Mouse (Mus musculus) kidney, embryonic 15.5 days (tissue): ENCODE data around the gene Kdm6b. TPM values are rescaled to one million over a fixed set of nuclear protein-coding genes. Genes with fewer than 3 reads are reported as not detected.
A peak's percentile ranks its signal among the peaks of the same experiment; 100 is the strongest.

ENCODE experiments used
- ATAC-seq: fragments of 200-750 bp; cut with Nextera tagmentation; replicated peaks from 2 replicates; pipeline ENCODE4 v1.8.0; 2017; ENCODE audit warnings: moderate TSS enrichment; ENCODE audit not compliant: low FRiP score
- H3K27ac ChIP-seq: fragments of 300-500 bp; sonication (generic); 2 replicates; pipeline ENCODE4 v1.5.1; 2015; ENCODE audit warnings: mild to moderate bottlenecking, inconsistent platforms
- H3K27me3 ChIP-seq: fragments of 300-500 bp; sonication (generic); 2 replicates; pipeline ENCODE4 v1.6.1; 2015; ENCODE audit warnings: inconsistent platforms
- H3K36me3 ChIP-seq: fragments of 300-500 bp; sonication (generic); 2 replicates; pipeline ENCODE4 v1.6.1; 2015; ENCODE audit warnings: inconsistent platforms
- H3K4me1 ChIP-seq: fragments of 300-500 bp; sonication (generic); 2 replicates; pipeline ENCODE4 v1.6.1; 2015; ENCODE audit warnings: inconsistent platforms
- H3K4me2 ChIP-seq: fragments of 300-500 bp; sonication (generic); 2 replicates; pipeline ENCODE4 v1.6.1; 2015; ENCODE audit warnings: moderate library complexity, mild to moderate bottlenecking, inconsistent platforms
- H3K4me3 ChIP-seq: fragments of 300-500 bp; sonication (generic); replicated peaks from 2 replicates; pipeline ENCODE4 v1.5.1; 2015; ENCODE audit warnings: mild to moderate bottlenecking, inconsistent platforms
- H3K9ac ChIP-seq: fragments of 300-500 bp; sonication (generic); 2 replicates; pipeline ENCODE4 v1.6.1; 2015; ENCODE audit warnings: mild to moderate bottlenecking, inconsistent platforms
- H3K9me3 ChIP-seq: fragments of 300-500 bp; sonication (generic); replicated peaks from 2 replicates; pipeline ENCODE4 v1.6.1; 2016; ENCODE audit warnings: inconsistent platforms
- WGBS: fragments of 180-500 bp; shearing (Covaris S2); methylation state at CpG from one replicate; pipeline ENCODE4 v1.1.7; 2015; ENCODE audit warnings: mixed read lengths; 5-methylcytosine and 5-hydroxymethylcytosine counted together
- polyA plus RNA-seq: library from polyadenylated mRNA; unstranded; fragments of >200 nt; fragmentation: Nextera tagmentation; extraction: Ambion mirVana; gene quantifications from 2 replicates; pipeline ENCODE4 v1.2.1, GENCODE M21; 2015

The Kdm6b gene
- polyA plus RNA-seq, 1 experiment from 2014 or later: 32.6 TPM

- Histone ChIP-seq H3K9ac (no peak overlapping the region), H3K4me3 (no peak overlapping the region), H3K27me3 (no peaks in the 10 kb centered on the region), H3K4me1 (peaks cover 22% of the 10 kb centered on the region), H3K36me3 (no peaks in the 10 kb centered on the region), H3K4me2 (no peak overlapping the region), H3K9me3 (no peaks in the 10 kb centered on the region), H3K27ac (no peak overlapping the region)
- ATAC-seq: no peak
- 86% methylated on average over 15 of the region's 15 CpGs for WGBS
Measured at GRCm38 (mm10) chr11:69430631-69431030, 17.2 kb upstream of the Kdm6b start.

- no peak overlapping the region for H3K4me2 ChIP-seq
- ATAC-seq: no peak
- no peaks in the 10 kb centered on the region for H3K27me3 ChIP-seq
- H3K9me3 ChIP-seq: no peaks in the 10 kb centered on the region
- H3K36me3 ChIP-seq: no peaks in the 10 kb centered on the region
- WGBS: 29% methylated on average over 2 of the region's 2 CpGs
- H3K4me1 ChIP-seq: peaks cover 22% of the 10 kb centered on the region
- H3K9ac ChIP-seq: no peak overlapping the region
- H3K27ac ChIP-seq: 0 out of 2 replicates have a peak overlapping the region, but pooled peaks have one; percentile 27
- no peak overlapping the region for H3K4me3 ChIP-seq
Measured at GRCm38 (mm10) chr11:69429313-69429712, 15.8 kb upstream of the Kdm6b start.

- Histone ChIP-seq H3K4me1 (peaks cover 22% of the 10 kb centered on the region), H3K9ac (no peak overlapping the region), H3K27me3 (no peaks in the 10 kb centered on the region; the same call in 1 of the 2 replicates), H3K4me3 (no peak overlapping the region), H3K9me3 (no peaks in the 10 kb centered on the region), H3K4me2 (no peak overlapping the region), H3K27ac (0 out of 2 replicates have a peak overlapping the region, but pooled peaks have one; percentile 27), H3K36me3 (no peaks in the 10 kb centered on the region)
- whole genome bisulfite sequencing: 18% methylated on average over 4 of the region's 4 CpGs
- no peak for ATAC-seq
Measured at GRCm38 (mm10) chr11:69428751-69429150, 15.3 kb upstream of the Kdm6b start.

GRCm38 (mm10) chr11:69426246-69426645 is 12.8 kb upstream of the Kdm6b start:
- ATAC-seq: no peak
- H3K4me3 ChIP-seq: no peak overlapping the region
- peaks cover 22% of the 10 kb centered on the region for H3K27me3 ChIP-seq
- no peaks in the 10 kb centered on the region for H3K9me3 ChIP-seq
- H3K4me2 ChIP-seq: no peak overlapping the region
- WGBS: 87% methylated on average over 2 of the region's 2 CpGs
- no peaks in the 10 kb centered on the region for H3K36me3 ChIP-seq
- H3K27ac ChIP-seq: no peak overlapping the region
- H3K9ac ChIP-seq: no peak overlapping the region
- H3K4me1 ChIP-seq: peaks cover 19% of the 10 kb centered on the region

- no peak overlapping the region for H3K4me2 ChIP-seq
- H3K4me1 ChIP-seq: peaks cover 35% of the 10 kb centered on the region
- ATAC-seq: no peak
- H3K27me3 ChIP-seq: peaks cover 31% of the 10 kb centered on the region
- 69% methylated on average over 6 of the region's 6 CpGs for WGBS
- H3K4me3 ChIP-seq: no peak overlapping the region
- H3K9ac ChIP-seq: no peak overlapping the region
- no peak overlapping the region for H3K27ac ChIP-seq
- H3K9me3 ChIP-seq: no peaks in the 10 kb centered on the region
- no peaks in the 10 kb centered on the region for H3K36me3 ChIP-seq
Measured at GRCm38 (mm10) chr11:69423885-69424284, 10.4 kb upstream of the Kdm6b start.

- no peaks in the 10 kb centered on the region for H3K9me3 ChIP-seq
- H3K27ac ChIP-seq: no peak overlapping the region
- H3K36me3 ChIP-seq: no peaks in the 10 kb centered on the region
- H3K4me3 ChIP-seq: no peak overlapping the region
- peaks cover 37% of the 10 kb centered on the region for H3K4me1 ChIP-seq
- H3K9ac ChIP-seq: no peak overlapping the region
- ATAC-seq: no peak
- peaks cover 31% of the 10 kb centered on the region for H3K27me3 ChIP-seq
- H3K4me2 ChIP-seq: no peak overlapping the region
- 85% methylated on average over 10 of the region's 10 CpGs for WGBS
Measured at GRCm38 (mm10) chr11:69422842-69423241, 9.4 kb upstream of the Kdm6b start.

GRCm38 (mm10) chr11:69421131-69421977 is 7.9 kb upstream of the Kdm6b start:
- Histone ChIP-seq H3K36me3 (no peaks in the 10 kb centered on the region), H3K4me3 (peak overlapping the region; percentile 77), H3K9me3 (no peaks in the 10 kb centered on the region), H3K27me3 (peaks cover 31% of the 10 kb centered on the region), H3K4me2 (peak overlapping the region; percentile 95), H3K4me1 (peaks cover 51% of the 10 kb centered on the region), H3K27ac (no peak overlapping the region), H3K9ac (no peak overlapping the region; the same call in 1 of the 2 replicates)
- ATAC-seq: no peak
- 11% methylated on average over 25 of the region's 25 CpGs for WGBS

GRCm38 (mm10) chr11:69420554-69421000 is 7.1 kb upstream of the Kdm6b start:
- H3K9ac ChIP-seq: peak overlapping the region; percentile 26; the same call in 1 of the 2 replicates
- no peak for ATAC-seq
- peaks cover 51% of the 10 kb centered on the region for H3K4me1 ChIP-seq
- H3K36me3 ChIP-seq: no peaks in the 10 kb centered on the region
- H3K9me3 ChIP-seq: no peaks in the 10 kb centered on the region
- peaks cover 31% of the 10 kb centered on the region for H3K27me3 ChIP-seq
- H3K4me3 ChIP-seq: peak overlapping the region; percentile 77
- H3K4me2 ChIP-seq: peak overlapping the region; percentile 95
- H3K27ac ChIP-seq: no peak overlapping the region
- 10% methylated on average over 10 of the region's 10 CpGs for WGBS

- Histone ChIP-seq H3K9me3 (no peaks in the 10 kb centered on the region), H3K27ac (peak overlapping the region; percentile 97), H3K9ac (peak overlapping the region; percentile 45), H3K4me1 (peaks cover 54% of the 10 kb centered on the region), H3K4me3 (peak overlapping the region; percentile 77), H3K4me2 (peak overlapping the region; percentile 95), H3K27me3 (peaks cover 31% of the 10 kb centered on the region), H3K36me3 (no peaks in the 10 kb centered on the region)
- under 1% methylated on average over 31 of the region's 31 CpGs for WGBS
- ATAC-seq: no peak
Measured at GRCm38 (mm10) chr11:69419813-69420553, 6.5 kb upstream of the Kdm6b start.

- peak overlapping the region; percentile 45 for H3K9ac ChIP-seq
- H3K4me3 ChIP-seq: peak overlapping the region; percentile 77
- peaks cover 31% of the 10 kb centered on the region for H3K27me3 ChIP-seq
- no peak for ATAC-seq
- under 1% methylated on average over 19 of the region's 19 CpGs for WGBS
- H3K27ac ChIP-seq: peak overlapping the region; percentile 97
- H3K36me3 ChIP-seq: no peaks in the 10 kb centered on the region
- H3K4me2 ChIP-seq: peak overlapping the region; percentile 95
- no peaks in the 10 kb centered on the region for H3K9me3 ChIP-seq
- H3K4me1 ChIP-seq: peaks cover 60% of the 10 kb centered on the region
Measured at GRCm38 (mm10) chr11:69419443-69419812, 6.0 kb upstream of the Kdm6b start.

- peak overlapping the region; percentile 95 for H3K4me2 ChIP-seq
- H3K4me3 ChIP-seq: peak overlapping the region; percentile 77
- no peaks in the 10 kb centered on the region for H3K9me3 ChIP-seq
- peaks cover 66% of the 10 kb centered on the region for H3K4me1 ChIP-seq
- H3K36me3 ChIP-seq: no peaks in the 10 kb centered on the region
- peaks cover 31% of the 10 kb centered on the region for H3K27me3 ChIP-seq
- ATAC-seq: peak; percentile 88
- H3K27ac ChIP-seq: peak overlapping the region; percentile 97
- WGBS: under 1% methylated on average over 44 of the region's 45 CpGs
- H3K9ac ChIP-seq: peak overlapping the region; percentile 61
Measured at GRCm38 (mm10) chr11:69418481-69419442, 5.3 kb upstream of the Kdm6b start.
